Mouse (Mus musculus) spleen, adult 12 weeks (tissue): Measurements from ENCODE around the gene Mfsd4b4.
A peak's percentile ranks its signal among the peaks of the same experiment; 100 is the strongest.
"Not testable (repeated sequence)": the region's sequence is repeated elsewhere in the genome, so short reads cannot be mapped to it uniquely, and the experiment has no call there.

ENCODE experiments used
- DNase-seq: peaks from one replicate; pipeline ENCODE4 v3.0.0; 2022; ENCODE audit warnings: low spot score

The Mfsd4b4 gene

DNA sequence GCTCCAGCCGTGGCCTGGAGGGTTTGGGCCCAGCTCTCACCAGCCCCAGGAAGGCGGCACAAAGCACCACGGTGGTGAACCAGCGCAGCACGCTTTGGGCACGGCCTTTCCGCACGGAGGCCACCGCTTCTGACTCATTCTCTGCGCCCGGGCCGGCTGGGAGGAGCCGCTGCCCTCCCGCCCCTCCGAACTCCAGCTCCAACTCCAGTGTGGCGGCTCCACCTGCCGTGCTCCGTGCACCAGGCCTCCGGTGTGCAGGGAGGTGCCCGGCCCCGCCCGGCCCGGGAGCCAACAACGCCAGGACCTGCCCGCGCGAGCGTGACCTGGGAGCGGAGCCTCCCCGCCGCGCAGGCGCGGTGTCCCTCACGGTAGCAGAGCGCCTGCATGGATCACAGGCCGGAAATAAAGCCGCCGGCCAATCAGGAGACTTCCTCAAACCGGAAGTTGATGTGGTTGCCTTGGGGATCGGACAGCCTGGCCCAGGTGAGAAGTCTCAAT, at the start of gene Mfsd4b4:
Mfsd4b4 (minus strand) TSS at position 365 of the 498 bp plus-strand sequence.
- peak; percentile 69 for DNase-seq

DNA sequence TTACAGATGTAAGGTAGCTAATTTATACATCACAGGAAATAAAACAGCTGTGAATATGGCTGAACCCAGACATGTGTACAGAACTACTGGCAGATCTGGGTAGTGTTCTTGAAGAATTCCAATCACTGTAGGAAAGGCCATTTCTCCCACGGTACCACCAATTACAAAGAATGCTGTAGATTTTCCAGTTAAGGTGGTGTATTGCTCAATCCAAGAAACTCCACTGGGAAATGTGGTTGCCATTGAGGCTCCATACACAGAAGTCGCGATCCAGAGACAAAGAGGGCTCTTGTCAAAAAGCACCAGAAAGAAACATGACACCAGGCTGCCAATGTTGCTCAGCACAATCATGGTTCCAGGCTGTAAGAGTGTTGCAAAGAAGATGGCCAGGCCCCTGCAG, 48.2 kb upstream of the Mfsd4b4 start:
- not testable (repeated sequence) for DNase-seq

GRCm38 (mm10) chr10:39936553-39936952, 37.5 kb upstream of the Mfsd4b4 start:
- DNase-seq, result no peak

- no peak for DNase-seq
Measured at GRCm38 (mm10) chr10:39926616-39927139, 27.6 kb upstream of the Mfsd4b4 start, which contains the start of gene Mfsd4b2. TSS of gene Mfsd4b2 (minus strand) at chr10:39926923.

DNA sequence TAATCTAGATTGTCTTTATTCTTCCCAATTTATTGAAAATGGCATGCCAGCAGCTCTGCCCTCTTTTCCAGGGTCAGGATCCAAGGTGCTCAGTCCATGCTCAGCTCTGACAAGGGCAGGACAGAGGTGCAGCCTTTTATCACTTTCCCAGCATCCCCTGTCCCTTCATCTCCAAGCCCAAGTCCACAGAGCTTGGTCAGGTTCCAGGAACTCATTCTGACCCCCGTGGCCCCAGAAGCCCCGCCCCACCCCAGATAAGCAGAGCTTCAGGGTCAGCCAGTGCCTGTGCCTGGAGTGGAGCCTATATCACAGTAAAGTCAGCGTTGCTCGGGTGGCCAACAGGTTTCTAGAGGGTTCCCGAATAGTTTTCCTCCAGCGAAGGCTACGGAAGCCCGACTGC, 25.5 kb upstream of the Mfsd4b4 start:
- not testable (repeated sequence) for DNase-seq

DNA sequence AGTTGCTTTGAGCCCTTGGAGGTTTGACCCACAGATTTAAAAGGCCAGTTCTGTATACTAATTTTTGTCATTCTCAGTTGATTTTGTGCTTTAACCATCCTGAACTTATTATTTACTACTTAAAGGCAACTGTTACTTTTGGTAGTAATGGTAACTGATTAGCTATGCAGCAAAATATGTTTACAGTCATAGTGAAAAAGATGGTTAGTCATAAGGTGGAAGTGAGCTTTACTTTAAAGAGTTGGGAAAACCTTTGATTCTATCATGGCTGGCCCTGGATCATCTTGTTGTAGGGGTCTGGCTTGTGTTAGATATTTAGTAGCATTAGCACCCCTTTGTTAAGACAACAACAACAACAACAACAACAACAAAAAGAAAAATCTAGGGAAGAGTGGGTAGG, 13.6 kb upstream of the Mfsd4b4 start:
- DNase-seq, result no peak

GRCm38 (mm10) chr10:39908768-39909441, 9.9 kb upstream of the Mfsd4b4 start:
- no peak for DNase-seq

GRCm38 (mm10) chr10:39906799-39907658, 8.0 kb upstream of the Mfsd4b4 start:
- no peak for DNase-seq

- DNase-seq, result no peak
Measured at GRCm38 (mm10) chr10:39904191-39904590, 5.2 kb upstream of the Mfsd4b4 start.

DNA sequence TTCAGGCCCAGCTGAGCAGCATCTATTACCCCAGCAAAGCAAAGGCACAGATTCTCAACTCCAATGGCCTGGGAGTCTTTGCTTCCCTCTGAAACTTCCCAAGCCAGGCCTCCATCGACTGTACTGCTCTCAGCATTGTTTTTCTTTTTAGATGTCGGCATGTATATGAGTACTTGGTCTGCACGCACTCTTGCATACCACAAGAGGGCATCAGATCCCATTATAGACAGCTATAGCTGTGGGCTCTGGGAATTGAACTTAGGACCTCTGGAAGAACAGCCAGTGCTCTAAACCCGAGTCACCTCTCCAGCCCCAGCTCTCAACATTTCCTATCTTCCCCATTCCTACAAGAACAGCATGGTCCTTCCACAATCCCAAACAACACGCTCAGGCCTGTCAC, 2.5 kb downstream of the Mfsd4b4 start:
- DNase-seq, result no peak

DNA sequence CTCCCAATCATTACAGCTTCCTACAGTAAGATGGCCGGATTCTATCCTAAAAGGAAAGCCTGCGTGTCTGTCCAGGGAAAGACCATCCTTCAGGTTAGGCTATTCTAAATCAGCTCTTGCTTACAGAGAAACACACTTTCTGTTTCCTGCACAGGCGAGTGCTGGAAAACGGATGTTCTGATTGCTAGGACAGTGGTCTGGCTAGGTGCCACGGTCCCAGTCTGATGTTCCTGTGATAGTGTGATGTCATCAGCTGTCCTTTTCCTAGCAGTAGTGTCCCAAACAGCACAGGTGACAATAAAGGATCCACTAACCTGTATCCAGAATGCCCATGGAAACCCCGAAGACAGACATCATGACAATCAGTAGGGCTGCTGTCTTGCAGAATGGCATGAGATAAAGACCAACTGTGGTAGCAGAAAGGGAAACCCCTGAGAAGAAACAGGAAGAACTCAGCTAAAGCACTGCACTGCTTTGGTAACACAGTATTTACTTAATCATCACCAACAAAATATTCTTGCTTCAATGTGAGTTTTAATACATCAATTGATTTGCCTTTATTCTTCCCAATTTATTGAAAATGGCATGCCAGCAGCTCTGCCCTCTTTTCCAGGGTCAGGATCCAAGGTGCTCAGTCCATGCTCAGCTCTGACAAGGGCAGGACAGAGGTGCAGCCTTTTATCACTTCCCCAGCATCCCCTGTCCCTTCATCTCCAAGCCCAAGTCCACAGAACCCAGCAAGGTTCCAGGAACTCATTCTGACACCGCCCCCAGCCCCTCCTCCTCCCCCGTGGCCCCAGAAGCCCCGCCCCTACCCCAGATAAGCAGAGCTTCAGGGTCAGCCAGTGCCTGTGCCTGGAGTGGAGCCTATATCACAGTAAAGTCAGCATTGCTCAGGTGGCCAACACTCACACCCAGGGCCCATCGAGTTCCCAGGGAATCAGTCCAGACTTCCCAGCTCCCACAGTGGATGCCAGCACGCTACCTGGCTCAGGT, 5.0 kb downstream of the Mfsd4b4 start:
- DNase-seq, result no peak

DNA sequence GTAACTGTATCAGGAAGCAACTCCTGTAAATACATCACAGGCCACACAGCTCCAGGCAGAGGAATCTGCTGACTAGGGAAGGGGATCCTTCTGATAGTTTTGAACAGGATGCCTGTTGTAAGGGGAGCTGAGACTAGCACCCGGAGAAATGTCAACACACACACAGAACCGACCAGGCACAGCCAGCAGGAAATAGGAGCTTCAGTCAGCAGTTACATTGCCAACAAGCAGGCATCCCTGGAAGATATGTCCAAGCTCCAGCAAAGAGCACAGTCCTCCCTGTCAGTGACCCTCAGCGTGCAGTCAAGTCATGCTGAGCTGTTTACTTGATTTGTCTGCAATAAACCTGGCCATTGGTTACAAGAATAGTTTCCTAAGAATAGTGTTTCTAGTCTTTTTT, 10.4 kb downstream of the Mfsd4b4 start:
- no peak for DNase-seq

GRCm38 (mm10) chr10:39865509-39865908, 33.5 kb downstream of the Mfsd4b4 start:
- no peak for DNase-seq

- no peak for DNase-seq
Measured at GRCm38 (mm10) chr10:39842621-39843020, 56.4 kb downstream of the Mfsd4b4 start.
